Mouse (Mus musculus) testis, adult 2 months (tissue): ENCODE results near the gene Mylk4.

Experiments
- CTCF ChIP-seq: fragments of 200-500 bp; IDR thresholded peaks from 2 replicates; pipeline ENCODE4 v1.5.1; 2012; ENCODE audit warnings: low read depth, mild to moderate bottlenecking, inconsistent platforms, low read length, moderate library complexity; ENCODE audit not compliant: control insufficient read depth, insufficient read depth, insufficient replicate concordance
- POLR2A ChIP-seq: fragments of 200-500 bp; IDR thresholded peaks from 2 replicates; pipeline ENCODE4 v1.6.1; 2012; ENCODE audit warnings: low read depth, mild to moderate bottlenecking, inconsistent platforms, low read length, moderate library complexity; ENCODE audit not compliant: control insufficient read depth

DNA sequence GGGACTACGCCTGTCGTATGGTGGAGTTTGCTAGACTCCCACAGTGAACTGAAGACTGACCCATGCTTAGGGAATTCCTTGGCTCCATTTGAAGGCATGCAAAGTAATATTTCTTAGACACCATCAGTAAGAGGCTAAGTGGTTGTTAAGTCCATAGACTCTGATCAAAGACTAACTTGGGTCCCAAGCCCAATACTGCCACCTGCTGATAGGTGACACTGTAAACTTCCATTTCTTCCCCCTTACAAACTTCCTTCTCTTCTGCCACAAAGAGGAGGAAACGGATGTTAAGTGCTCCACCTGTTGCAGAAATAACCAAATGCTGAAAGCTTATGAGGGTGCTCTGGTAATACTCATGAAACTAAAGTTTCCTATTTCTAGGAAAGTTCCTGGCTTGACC, 121.7 kb downstream of the Mylk4 start:
- no peak for TF ChIP-seq POLR2A
- no peak for TF ChIP-seq CTCF
